Mouse (Mus musculus): ENCODE data around the gene Krtdap. TPM values are rescaled to one million over a fixed set of nuclear protein-coding genes. Genes with fewer than 3 reads are reported as not detected.

The Krtdap gene
- polyA plus RNA-seq, 1 experiment from 2014 or later: not detected

- Histone ChIP-seq H3K4me3 (ENCODE audit: low read depth, low read length) (no peak within 1 kb of the TSS), H3K4me2 (ENCODE audit: low read depth, low read length) (no peak within 1 kb of the TSS), H3K9me3 (ENCODE audit: low read length) (peaks cover 9% of the 10 kb centered on the region), H3K27me3 (ENCODE audit: insufficient read depth, low read length) (no peaks in the 10 kb centered on the region), H3K27ac (ENCODE audit: low read depth) (no peak within 1 kb of the TSS), H3K9ac (replicated peaks) (no peak within 1 kb of the TSS), H3K36me3 (replicated peaks; ENCODE audit: insufficient read depth, low read length) (no peaks in the 10 kb centered on the region), H3K4me1 (ENCODE audit: insufficient read depth) (no peaks in the 10 kb centered on the region)
- ATAC-seq (no peak), DNase-seq (no peak)
- 57% methylated on average over 5 of the region's 5 CpGs for WGBS (ENCODE audit: insufficient replicate concordance)
- no peak for TF ChIP-seq CTCF (IDR thresholded peaks at IDR 0.05; ENCODE audit: low read depth)
These were observed 36.5 kb upstream of the Krtdap start, which contains the start of gene Sbsn for GRCm38 (mm10) chr7:30751086-30751669. Gene Sbsn (plus strand): TSS chr7:30751471.

- H3K9me3 ChIP-seq (ENCODE audit: low read length): peaks cover 9% of the 10 kb centered on the region
- H3K4me3 ChIP-seq (ENCODE audit: low read depth, low read length): no peak overlapping the region
- 66% methylated on average over 3 of the region's 3 CpGs for WGBS (ENCODE audit: insufficient replicate concordance)
- H3K27ac ChIP-seq (ENCODE audit: low read depth): no peak overlapping the region
- no peak overlapping the region for H3K9ac ChIP-seq (replicated peaks)
- TF ChIP-seq EP300 (IDR thresholded peaks at IDR 0.05; ENCODE audit: low read depth): no peak
- no peak for TF ChIP-seq CTCF (IDR thresholded peaks at IDR 0.05; ENCODE audit: low read depth)
- ATAC-seq (no peak), DNase-seq (no peak)
- no peak overlapping the region for H3K4me2 ChIP-seq (ENCODE audit: low read depth, low read length)
- H3K27me3 ChIP-seq (ENCODE audit: insufficient read depth, low read length): no peaks in the 10 kb centered on the region
- H3K4me1 ChIP-seq (ENCODE audit: insufficient read depth): no peaks in the 10 kb centered on the region; the same call in 1 of the 2 replicates
- no peaks in the 10 kb centered on the region for H3K36me3 ChIP-seq (replicated peaks; ENCODE audit: insufficient read depth, low read length)
These were observed 30.7 kb upstream of the Krtdap start for GRCm38 (mm10) chr7:30757001-30757400.

GRCm38 (mm10) chr7:30758853-30759252, 28.8 kb upstream of the Krtdap start:
- H3K9ac ChIP-seq (replicated peaks): no peak overlapping the region
- no peak overlapping the region for H3K4me2 ChIP-seq (ENCODE audit: low read depth, low read length)
- DNase-seq (peak; percentile 53), ATAC-seq (peak; percentile 50; the same call in 1 of the 2 replicates)
- H3K27ac ChIP-seq (ENCODE audit: low read depth): no peak overlapping the region
- TF ChIP-seq CTCF (IDR thresholded peaks at IDR 0.05; ENCODE audit: low read depth) (peak; percentile 60), EP300 (IDR thresholded peaks at IDR 0.05; ENCODE audit: low read depth) (no peak)
- peaks cover 9% of the 10 kb centered on the region for H3K9me3 ChIP-seq (ENCODE audit: low read length)
- H3K4me3 ChIP-seq (ENCODE audit: low read depth, low read length): no peak overlapping the region
- no peaks in the 10 kb centered on the region for H3K36me3 ChIP-seq (replicated peaks; ENCODE audit: insufficient read depth, low read length)
- H3K4me1 ChIP-seq (ENCODE audit: insufficient read depth): no peaks in the 10 kb centered on the region; the same call in 1 of the 2 replicates
- WGBS (ENCODE audit: insufficient replicate concordance): 41% methylated on average over 4 of the region's 4 CpGs
- no peaks in the 10 kb centered on the region for H3K27me3 ChIP-seq (ENCODE audit: insufficient read depth, low read length)

GRCm38 (mm10) chr7:30761769-30762352, 25.8 kb upstream of the Krtdap start:
- no peak for TF ChIP-seq EP300 (IDR thresholded peaks at IDR 0.05; ENCODE audit: low read depth)
- TF ChIP-seq CTCF (IDR thresholded peaks at IDR 0.05; ENCODE audit: low read depth): no peak
- no peaks in the 10 kb centered on the region for H3K27me3 ChIP-seq (ENCODE audit: insufficient read depth, low read length)
- H3K36me3 ChIP-seq (replicated peaks; ENCODE audit: insufficient read depth, low read length): no peaks in the 10 kb centered on the region
- DNase-seq: no peak
- no peaks in the 10 kb centered on the region; the same call in 1 of the 2 replicates for H3K4me1 ChIP-seq (ENCODE audit: insufficient read depth)
- no peaks in the 10 kb centered on the region for H3K9me3 ChIP-seq (ENCODE audit: low read length)
- 24% methylated on average over 4 of the region's 4 CpGs for WGBS (ENCODE audit: insufficient replicate concordance)
- H3K27ac ChIP-seq (ENCODE audit: low read depth): no peak overlapping the region
- H3K9ac ChIP-seq (replicated peaks): no peak overlapping the region
- no peak for ATAC-seq
- H3K4me3 ChIP-seq (ENCODE audit: low read depth, low read length): no peak overlapping the region
- H3K4me2 ChIP-seq (ENCODE audit: low read depth, low read length): no peak overlapping the region

GRCm38 (mm10) chr7:30763456-30763855, 24.2 kb upstream of the Krtdap start, which contains the start of gene Dmkn:
Gene Dmkn (plus strand): TSS chr7:30763756.
- TF ChIP-seq EP300 (IDR thresholded peaks at IDR 0.05; ENCODE audit: low read depth) (no peak), CTCF (IDR thresholded peaks at IDR 0.05; ENCODE audit: low read depth) (no peak)
- H3K36me3 ChIP-seq (replicated peaks; ENCODE audit: insufficient read depth, low read length): no peaks in the 10 kb centered on the region
- H3K4me3 ChIP-seq (ENCODE audit: low read depth, low read length): no peak within 1 kb of the TSS
- no peaks in the 10 kb centered on the region for H3K9me3 ChIP-seq (ENCODE audit: low read length)
- H3K27ac ChIP-seq (ENCODE audit: low read depth): no peak within 1 kb of the TSS
- DNase-seq (no peak), ATAC-seq (no peak)
- H3K4me2 ChIP-seq (ENCODE audit: low read depth, low read length): no peak within 1 kb of the TSS
- H3K27me3 ChIP-seq (ENCODE audit: insufficient read depth, low read length): no peaks in the 10 kb centered on the region
- no peak within 1 kb of the TSS for H3K9ac ChIP-seq (replicated peaks)
- WGBS (ENCODE audit: insufficient replicate concordance): 51% methylated on average over 5 of the region's 5 CpGs
- H3K4me1 ChIP-seq (ENCODE audit: insufficient read depth): no peaks in the 10 kb centered on the region; the same call in 1 of the 2 replicates

GRCm38 (mm10) chr7:30765173-30765572, 22.5 kb upstream of the Krtdap start:
- no peaks in the 10 kb centered on the region for H3K27me3 ChIP-seq (ENCODE audit: insufficient read depth, low read length)
- H3K4me2 ChIP-seq (ENCODE audit: low read depth, low read length): no peak overlapping the region
- ATAC-seq: no peak
- 47% methylated on average over 11 of the region's 11 CpGs for WGBS (ENCODE audit: insufficient replicate concordance)
- no peaks in the 10 kb centered on the region for H3K9me3 ChIP-seq (ENCODE audit: low read length)
- no peak overlapping the region for H3K4me3 ChIP-seq (ENCODE audit: low read depth, low read length)
- no peaks in the 10 kb centered on the region; the same call in 1 of the 2 replicates for H3K4me1 ChIP-seq (ENCODE audit: insufficient read depth)
- TF ChIP-seq EP300 (IDR thresholded peaks at IDR 0.05; ENCODE audit: low read depth): no peak
- no peak for TF ChIP-seq CTCF (IDR thresholded peaks at IDR 0.05; ENCODE audit: low read depth)
- no peak overlapping the region for H3K27ac ChIP-seq (ENCODE audit: low read depth)
- no peak overlapping the region for H3K9ac ChIP-seq (replicated peaks)
- no peak for DNase-seq
- no peaks in the 10 kb centered on the region for H3K36me3 ChIP-seq (replicated peaks; ENCODE audit: insufficient read depth, low read length)
